Mouse (Mus musculus): Measurements from ENCODE around the gene Gm20388. TPM values are rescaled to one million over a fixed set of nuclear protein-coding genes. Genes with fewer than 3 reads are reported as not detected.

The Gm20388 gene
- polyA plus RNA-seq, 1 experiment from 2014 or later: not detected

DNA sequence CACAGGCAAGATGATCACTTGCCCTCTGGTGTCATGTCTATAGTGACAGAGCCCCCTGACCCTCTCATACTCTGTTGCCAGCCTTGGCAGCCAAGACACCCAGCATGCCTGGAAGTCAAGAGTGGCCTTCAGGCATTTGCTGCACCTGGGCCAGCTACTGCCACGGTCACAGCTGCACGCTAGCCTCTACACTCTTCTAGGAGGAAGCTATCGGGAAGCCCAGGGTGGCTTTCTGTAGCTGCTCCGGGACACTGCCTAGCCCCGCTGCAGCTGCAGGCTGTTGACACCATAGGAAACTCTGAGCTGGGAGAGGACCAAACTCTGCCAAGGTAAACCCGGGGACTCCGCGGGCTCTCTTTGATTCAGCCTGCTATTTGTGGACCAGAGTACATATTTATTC, 2002.7 kb downstream of the Gm20388 start:
- Histone ChIP-seq H3K36me3 (no peaks in the 10 kb centered on the region), H3K4me1 (peaks cover 9% of the 10 kb centered on the region), H3K4me2 (no peak overlapping the region), H3K27me3 (replicated peaks) (peaks cover 36% of the 10 kb centered on the region), H3K4me3 (no peak overlapping the region), H3K9me3 (no peaks in the 10 kb centered on the region), H3K27ac (replicated peaks) (no peak overlapping the region), H3K9ac (no peak overlapping the region)
- 62% methylated on average over 8 of the region's 8 CpGs for WGBS
- no peak for ATAC-seq (ENCODE audit: extremely low read depth, insufficient number of reproducible peaks, low FRiP score, low TSS enrichment)

DNA sequence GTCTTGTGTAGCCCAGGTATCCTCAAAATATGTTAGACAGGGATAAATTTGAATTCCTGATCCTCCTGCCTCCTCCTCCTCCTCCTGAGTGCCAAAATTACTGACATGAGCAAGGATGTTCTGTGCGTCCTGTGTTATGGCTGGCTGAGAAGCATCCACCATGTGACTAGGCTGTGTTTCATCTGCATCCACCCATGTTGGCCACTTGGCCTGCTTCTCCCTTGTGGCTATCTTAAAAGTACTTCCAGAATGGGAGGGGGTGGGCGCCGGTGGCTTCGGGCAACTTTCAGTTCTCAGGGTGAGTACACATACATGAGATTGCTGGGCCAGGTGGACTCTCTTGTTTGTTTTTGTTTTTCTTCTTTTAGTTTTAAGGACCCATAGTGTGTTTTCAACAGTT, 2008.5 kb downstream of the Gm20388 start:
- H3K27me3 ChIP-seq (replicated peaks): peaks cover 9% of the 10 kb centered on the region
- no peak overlapping the region for H3K4me3 ChIP-seq
- H3K36me3 ChIP-seq: no peaks in the 10 kb centered on the region
- no peak for ATAC-seq (ENCODE audit: extremely low read depth, insufficient number of reproducible peaks, low FRiP score, low TSS enrichment)
- no peaks in the 10 kb centered on the region for H3K9me3 ChIP-seq
- H3K27ac ChIP-seq (replicated peaks): no peak overlapping the region
- 56% methylated on average over 4 of the region's 4 CpGs for WGBS
- no peak overlapping the region for H3K4me2 ChIP-seq
- no peak overlapping the region for H3K9ac ChIP-seq
- peaks cover 9% of the 10 kb centered on the region; the same call in 1 of the 2 replicates for H3K4me1 ChIP-seq

DNA sequence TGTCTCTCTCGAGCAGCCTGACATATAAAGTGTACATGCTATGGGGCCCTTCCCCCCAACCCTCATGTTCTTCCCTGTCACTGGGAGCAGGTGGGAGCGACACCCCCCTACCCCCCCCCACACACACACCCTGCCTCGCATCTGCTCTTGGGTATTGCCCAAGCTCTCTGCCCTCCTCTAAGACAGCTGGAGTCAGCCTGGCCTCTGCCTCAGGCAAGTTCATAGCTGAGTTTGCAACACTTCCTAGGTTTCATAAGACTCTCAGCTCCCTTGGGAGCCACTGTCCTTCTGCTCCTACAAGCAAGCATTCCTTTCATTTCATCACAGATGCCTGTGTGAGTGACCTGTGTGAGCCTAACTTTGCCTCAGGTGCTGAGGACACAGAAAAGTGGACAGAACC, 2009.1 kb downstream of the Gm20388 start:
- no peak overlapping the region for H3K27ac ChIP-seq (replicated peaks)
- H3K4me1 ChIP-seq: peaks cover 9% of the 10 kb centered on the region; the same call in 1 of the 2 replicates
- H3K36me3 ChIP-seq: no peaks in the 10 kb centered on the region
- no peaks in the 10 kb centered on the region for H3K9me3 ChIP-seq
- WGBS: 42% methylated on average over 3 of the region's 3 CpGs
- H3K9ac ChIP-seq: no peak overlapping the region
- peaks cover 3% of the 10 kb centered on the region for H3K27me3 ChIP-seq (replicated peaks)
- no peak overlapping the region for H3K4me2 ChIP-seq
- ATAC-seq (ENCODE audit: extremely low read depth, insufficient number of reproducible peaks, low FRiP score, low TSS enrichment): no peak
- H3K4me3 ChIP-seq: no peak overlapping the region

DNA sequence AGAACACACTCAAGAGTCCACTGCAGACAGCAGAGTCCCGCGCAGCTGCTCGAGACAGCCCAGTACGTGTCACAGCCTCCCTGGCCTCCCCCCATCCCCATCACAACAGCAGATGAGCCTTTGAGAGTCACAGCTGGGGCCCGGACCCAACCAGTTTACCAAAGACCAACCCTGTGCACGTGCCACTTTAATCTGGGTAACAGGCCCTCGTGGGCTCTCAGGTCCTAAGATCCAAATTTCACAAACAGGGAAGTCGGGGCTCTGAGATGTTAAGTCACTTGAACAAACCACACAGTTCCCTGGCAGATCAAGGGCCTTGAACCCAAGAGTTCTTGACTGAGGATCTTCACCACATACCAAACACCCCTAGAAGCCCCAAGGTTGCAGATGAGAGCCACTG, 2010.9 kb downstream of the Gm20388 start:
- Histone ChIP-seq H3K27ac (replicated peaks) (peak overlapping the region; percentile 73), H3K4me3 (no peak overlapping the region), H3K4me1 (peaks cover 9% of the 10 kb centered on the region; the same call in 1 of the 2 replicates), H3K27me3 (replicated peaks) (no peaks in the 10 kb centered on the region), H3K36me3 (no peaks in the 10 kb centered on the region), H3K4me2 (no peak overlapping the region), H3K9ac (peak overlapping the region; percentile 7; the same call in 1 of the 2 replicates), H3K9me3 (no peaks in the 10 kb centered on the region)
- ATAC-seq (ENCODE audit: extremely low read depth, insufficient number of reproducible peaks, low FRiP score, low TSS enrichment): no peak
- whole genome bisulfite sequencing: 72% methylated on average over 8 of the region's 8 CpGs

DNA sequence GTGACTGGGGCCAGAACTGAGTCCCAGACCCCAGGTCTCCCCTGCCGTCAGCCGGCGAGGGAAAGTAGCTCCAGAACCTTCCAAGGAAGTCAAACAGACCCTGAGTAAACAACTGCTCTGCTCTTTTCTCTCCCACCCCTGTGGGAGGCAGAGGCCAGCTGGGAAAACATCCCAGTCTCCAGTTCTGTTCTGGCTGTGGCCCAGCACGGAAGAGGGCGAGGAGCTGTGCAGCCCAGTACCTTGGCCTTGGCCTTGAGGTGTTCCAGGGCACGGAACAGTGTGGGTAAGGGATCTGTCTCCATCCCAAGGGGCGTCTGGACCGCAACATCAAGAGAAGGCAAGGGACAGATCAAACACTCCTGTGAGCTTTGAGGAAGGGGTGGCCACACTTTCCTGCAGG, 2011.5 kb downstream of the Gm20388 start:
- H3K27ac ChIP-seq (replicated peaks): peak overlapping the region; percentile 73
- H3K4me3 ChIP-seq: no peak overlapping the region
- no peaks in the 10 kb centered on the region for H3K36me3 ChIP-seq
- H3K4me2 ChIP-seq: no peak overlapping the region
- peaks cover 9% of the 10 kb centered on the region; the same call in 1 of the 2 replicates for H3K4me1 ChIP-seq
- ATAC-seq (ENCODE audit: extremely low read depth, insufficient number of reproducible peaks, low FRiP score, low TSS enrichment): no peak
- 48% methylated on average over 8 of the region's 8 CpGs for WGBS
- no peaks in the 10 kb centered on the region for H3K9me3 ChIP-seq
- no peaks in the 10 kb centered on the region for H3K27me3 ChIP-seq (replicated peaks)
- H3K9ac ChIP-seq: 0 out of 2 replicates have a peak overlapping the region, but pooled peaks have one; percentile 7

DNA sequence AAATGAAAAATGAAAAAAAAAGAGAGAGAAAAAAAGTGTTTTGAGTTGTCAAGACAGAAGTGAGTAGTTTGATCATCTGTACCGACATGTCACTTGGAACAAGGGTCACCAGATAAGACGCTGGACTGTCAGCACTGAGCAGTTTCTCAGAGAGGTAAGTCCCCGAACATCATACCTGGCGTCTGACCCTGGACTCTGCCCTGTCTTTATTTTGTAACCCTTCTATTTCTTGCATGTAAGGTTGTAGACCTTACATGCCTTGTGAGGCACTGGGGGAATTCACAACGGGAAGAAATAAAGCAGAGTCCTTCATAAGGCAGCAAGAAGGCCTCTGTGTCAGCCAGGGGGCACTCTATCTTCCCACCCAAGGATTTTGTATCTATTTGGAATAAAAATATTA, 2014.0 kb downstream of the Gm20388 start:
- H3K27me3 ChIP-seq (replicated peaks): no peaks in the 10 kb centered on the region
- H3K36me3 ChIP-seq: no peaks in the 10 kb centered on the region
- no peak overlapping the region for H3K4me2 ChIP-seq
- H3K27ac ChIP-seq (replicated peaks): no peak overlapping the region
- H3K4me1 ChIP-seq: peaks cover 9% of the 10 kb centered on the region; the same call in 1 of the 2 replicates
- no peak overlapping the region for H3K4me3 ChIP-seq
- no peaks in the 10 kb centered on the region for H3K9me3 ChIP-seq
- WGBS: 69% methylated on average over 5 of the region's 5 CpGs
- no peak for ATAC-seq (ENCODE audit: extremely low read depth, insufficient number of reproducible peaks, low FRiP score, low TSS enrichment)
- H3K9ac ChIP-seq: no peak overlapping the region

GRCm38 (mm10) chr8:121925624-121926023, 2015.0 kb downstream of the Gm20388 start:
- 26% methylated on average over 10 of the region's 10 CpGs for WGBS

GRCm38 (mm10) chr8:121926266-121926665, 2015.6 kb downstream of the Gm20388 start:
- no peaks in the 10 kb centered on the region for H3K36me3 ChIP-seq
- H3K4me1 ChIP-seq: peaks cover 9% of the 10 kb centered on the region; the same call in 1 of the 2 replicates
- WGBS: 56% methylated on average over 8 of the region's 8 CpGs
- H3K4me2 ChIP-seq: no peak overlapping the region
- H3K9ac ChIP-seq: no peak overlapping the region
- ATAC-seq (ENCODE audit: extremely low read depth, insufficient number of reproducible peaks, low FRiP score, low TSS enrichment): no peak
- no peak overlapping the region for H3K4me3 ChIP-seq
- no peak overlapping the region for H3K27ac ChIP-seq (replicated peaks)
- H3K9me3 ChIP-seq: no peaks in the 10 kb centered on the region
- no peaks in the 10 kb centered on the region for H3K27me3 ChIP-seq (replicated peaks)

More at GRCm38 (mm10) chr8:121925624-121926023, 2015.0 kb downstream of the Gm20388 start:
- Histone ChIP-seq H3K9ac (no peak overlapping the region), H3K27ac (replicated peaks) (no peak overlapping the region), H3K27me3 (replicated peaks) (no peaks in the 10 kb centered on the region), H3K4me3 (no peak overlapping the region), H3K4me1 (peaks cover 9% of the 10 kb centered on the region; the same call in 1 of the 2 replicates), H3K4me2 (no peak overlapping the region), H3K36me3 (no peaks in the 10 kb centered on the region), H3K9me3 (no peaks in the 10 kb centered on the region)
- no peak for ATAC-seq (ENCODE audit: extremely low read depth, insufficient number of reproducible peaks, low FRiP score, low TSS enrichment)

- no peak for ATAC-seq (ENCODE audit: extremely low read depth, insufficient number of reproducible peaks, low FRiP score, low TSS enrichment)
- H3K4me2 ChIP-seq: no peak overlapping the region
- WGBS: 39% methylated on average over 8 of the region's 8 CpGs
- peaks cover 4% of the 10 kb centered on the region; the same call in 1 of the 2 replicates for H3K4me1 ChIP-seq
- no peaks in the 10 kb centered on the region for H3K36me3 ChIP-seq
- no peak overlapping the region for H3K4me3 ChIP-seq
- H3K27me3 ChIP-seq (replicated peaks): no peaks in the 10 kb centered on the region
- no peak overlapping the region for H3K27ac ChIP-seq (replicated peaks)
- no peaks in the 10 kb centered on the region for H3K9me3 ChIP-seq
- H3K9ac ChIP-seq: no peak overlapping the region
These were observed 2016.7 kb downstream of the Gm20388 start for GRCm38 (mm10) chr8:121927316-121927715.

GRCm38 (mm10) chr8:121930047-121930446, 2019.4 kb downstream of the Gm20388 start:
- Histone ChIP-seq H3K27ac (replicated peaks) (no peak overlapping the region), H3K27me3 (replicated peaks) (no peaks in the 10 kb centered on the region), H3K9me3 (no peaks in the 10 kb centered on the region), H3K4me1 (peaks cover 17% of the 10 kb centered on the region), H3K9ac (no peak overlapping the region), H3K4me2 (no peak overlapping the region), H3K36me3 (no peaks in the 10 kb centered on the region), H3K4me3 (no peak overlapping the region)
- 70% methylated on average over 4 of the region's 4 CpGs for WGBS
- no peak for ATAC-seq (ENCODE audit: extremely low read depth, insufficient number of reproducible peaks, low FRiP score, low TSS enrichment)

- 68% methylated on average over 7 of the region's 7 CpGs for WGBS
- H3K4me2 ChIP-seq: no peak overlapping the region
- ATAC-seq (ENCODE audit: extremely low read depth, insufficient number of reproducible peaks, low FRiP score, low TSS enrichment): no peak
- peaks cover 26% of the 10 kb centered on the region for H3K4me1 ChIP-seq
- H3K9ac ChIP-seq: no peak overlapping the region
- H3K27ac ChIP-seq (replicated peaks): no peak overlapping the region
- no peaks in the 10 kb centered on the region for H3K36me3 ChIP-seq
- H3K4me3 ChIP-seq: no peak overlapping the region
- H3K27me3 ChIP-seq (replicated peaks): no peaks in the 10 kb centered on the region
- no peaks in the 10 kb centered on the region for H3K9me3 ChIP-seq
These were observed 2020.9 kb downstream of the Gm20388 start for GRCm38 (mm10) chr8:121931571-121931970.

- Histone ChIP-seq H3K4me3 (no peak overlapping the region), H3K27me3 (replicated peaks) (no peaks in the 10 kb centered on the region), H3K9me3 (no peaks in the 10 kb centered on the region), H3K27ac (replicated peaks) (no peak overlapping the region), H3K4me1 (peaks cover 26% of the 10 kb centered on the region), H3K36me3 (no peaks in the 10 kb centered on the region), H3K4me2 (no peak overlapping the region), H3K9ac (no peak overlapping the region)
- ATAC-seq (ENCODE audit: extremely low read depth, insufficient number of reproducible peaks, low FRiP score, low TSS enrichment): no peak
- WGBS: 59% methylated on average over 12 of the region's 12 CpGs
These were observed 2021.5 kb downstream of the Gm20388 start for GRCm38 (mm10) chr8:121932026-121932667.

Data from heart, embryonic 13.5 days (tissue).